Mouse (Mus musculus) neural tube, embryonic 13.5 days (tissue): ENCODE measurements around the gene Il4. TPM values are rescaled to one million over a fixed set of nuclear protein-coding genes. Genes with fewer than 3 reads are reported as not detected.

ENCODE experiments used
- ATAC-seq: fragments of 200-750 bp; cut with Nextera tagmentation; 2 replicates; pipeline ENCODE4 v1.8.0; 2017; ENCODE audit warnings: low read depth, mild to moderate bottlenecking, moderate TSS enrichment, moderate library complexity
- H3K27ac ChIP-seq: fragments of 300-500 bp; sonication (generic); replicated peaks from 2 replicates; pipeline ENCODE4 v1.5.1; 2015; ENCODE audit warnings: moderate library complexity, mild to moderate bottlenecking, inconsistent platforms
- H3K27me3 ChIP-seq: fragments of 300-500 bp; sonication (generic); 2 replicates; pipeline ENCODE4 v1.6.1; 2015; ENCODE audit warnings: mild to moderate bottlenecking, inconsistent platforms
- H3K36me3 ChIP-seq: fragments of 300-500 bp; sonication (generic); 2 replicates; pipeline ENCODE4 v1.6.1; 2015; ENCODE audit warnings: mild to moderate bottlenecking, inconsistent platforms
- H3K4me1 ChIP-seq: fragments of 300-500 bp; sonication (generic); replicated peaks from 2 replicates; pipeline ENCODE4 v1.6.1; 2015; ENCODE audit warnings: inconsistent platforms
- H3K4me2 ChIP-seq: fragments of 300-500 bp; sonication (generic); 2 replicates; pipeline ENCODE4 v1.6.1; 2015; ENCODE audit warnings: inconsistent platforms, mild to moderate bottlenecking, moderate library complexity
- H3K4me3 ChIP-seq: fragments of 300-500 bp; sonication (generic); 2 replicates; pipeline ENCODE4 v1.5.1; 2015; ENCODE audit warnings: mild to moderate bottlenecking, inconsistent platforms
- H3K9ac ChIP-seq: fragments of 300-500 bp; sonication (generic); 2 replicates; pipeline ENCODE4 v1.6.1; 2015; ENCODE audit warnings: moderate library complexity, mild to moderate bottlenecking, inconsistent platforms
- H3K9me3 ChIP-seq: fragments of 300-500 bp; sonication (generic); 2 replicates; pipeline ENCODE4 v1.6.1; 2016; ENCODE audit warnings: inconsistent platforms
- WGBS: fragments of 180-500 bp; shearing (Covaris S2); methylation state at CpG from one replicate; pipeline ENCODE4 v1.1.7; 2015; 5-methylcytosine and 5-hydroxymethylcytosine counted together
- polyA plus RNA-seq: library from polyadenylated mRNA; unstranded; fragments of >200 nt; fragmentation: Nextera tagmentation; extraction: Ambion mirVana; gene quantifications from 2 replicates; pipeline ENCODE4 v1.2.1, GENCODE M21; 2015

Gene Il4
- polyA plus RNA-seq, 1 experiment from 2014 or later, result 2.1 TPM

- H3K9ac ChIP-seq, result no peak overlapping the region
- no peaks in the 10 kb centered on the region for H3K4me1 ChIP-seq
- no peak overlapping the region for H3K4me3 ChIP-seq
- 84% methylated on average over 11 of the region's 11 CpGs for WGBS
- H3K27ac ChIP-seq, result no peak overlapping the region
- no peaks in the 10 kb centered on the region for H3K9me3 ChIP-seq
- no peaks in the 10 kb centered on the region for H3K27me3 ChIP-seq
- H3K4me2 ChIP-seq, result no peak overlapping the region
- no peak for ATAC-seq
- H3K36me3 ChIP-seq, result no peaks in the 10 kb centered on the region
Observed at GRCm38 (mm10) chr11:53621582-53622439, 3.3 kb upstream of the Il4 start.

GRCm38 (mm10) chr11:53620094-53620493, 1.6 kb upstream of the Il4 start:
- WGBS, result 92% methylated on average over 4 of the region's 4 CpGs
- no peak overlapping the region for H3K4me2 ChIP-seq
- no peaks in the 10 kb centered on the region for H3K4me1 ChIP-seq
- no peak overlapping the region for H3K9ac ChIP-seq
- no peaks in the 10 kb centered on the region for H3K27me3 ChIP-seq
- no peaks in the 10 kb centered on the region for H3K36me3 ChIP-seq
- no peak for ATAC-seq
- no peak overlapping the region for H3K4me3 ChIP-seq
- H3K27ac ChIP-seq, result no peak overlapping the region
- no peaks in the 10 kb centered on the region for H3K9me3 ChIP-seq

- H3K27ac ChIP-seq, result no peak overlapping the region
- H3K36me3 ChIP-seq, result no peaks in the 10 kb centered on the region
- no peak overlapping the region for H3K4me3 ChIP-seq
- H3K9ac ChIP-seq, result no peak overlapping the region
- ATAC-seq, result no peak
- no peaks in the 10 kb centered on the region for H3K27me3 ChIP-seq
- no peaks in the 10 kb centered on the region for H3K9me3 ChIP-seq
- no peaks in the 10 kb centered on the region for H3K4me1 ChIP-seq
- no peak overlapping the region for H3K4me2 ChIP-seq
- WGBS, result 63% methylated on average over 6 of the region's 6 CpGs
Observed at GRCm38 (mm10) chr11:53619428-53619827, 959 bp upstream of the Il4 start.

- H3K4me3 ChIP-seq, result no peak overlapping the region
- no peaks in the 10 kb centered on the region for H3K9me3 ChIP-seq
- 71% methylated on average over 4 of the region's 4 CpGs for WGBS
- H3K4me1 ChIP-seq, result no peaks in the 10 kb centered on the region
- H3K36me3 ChIP-seq, result no peaks in the 10 kb centered on the region
- ATAC-seq, result no peak
- no peak overlapping the region for H3K9ac ChIP-seq
- H3K4me2 ChIP-seq, result no peak overlapping the region
- no peaks in the 10 kb centered on the region for H3K27me3 ChIP-seq
- H3K27ac ChIP-seq, result no peak overlapping the region
Observed at GRCm38 (mm10) chr11:53617562-53618109, 833 bp downstream of the Il4 start.

- H3K4me2 ChIP-seq, result no peak overlapping the region
- H3K36me3 ChIP-seq, result no peaks in the 10 kb centered on the region
- no peaks in the 10 kb centered on the region for H3K9me3 ChIP-seq
- no peak overlapping the region for H3K27ac ChIP-seq
- H3K9ac ChIP-seq, result no peak overlapping the region
- ATAC-seq, result no peak
- no peaks in the 10 kb centered on the region for H3K4me1 ChIP-seq
- H3K27me3 ChIP-seq, result no peaks in the 10 kb centered on the region
- 84% methylated on average over 8 of the region's 8 CpGs for WGBS
- no peak overlapping the region for H3K4me3 ChIP-seq
Observed at GRCm38 (mm10) chr11:53616748-53617558, 1.5 kb downstream of the Il4 start.

- Histone ChIP-seq H3K4me1 (no peaks in the 10 kb centered on the region), H3K9me3 (no peaks in the 10 kb centered on the region), H3K27ac (no peak overlapping the region), H3K9ac (no peak overlapping the region), H3K36me3 (no peaks in the 10 kb centered on the region), H3K4me3 (no peak overlapping the region), H3K27me3 (no peaks in the 10 kb centered on the region), H3K4me2 (no peak overlapping the region)
- no peak for ATAC-seq
- WGBS, result 95% methylated on average over 8 of the region's 8 CpGs
Observed at GRCm38 (mm10) chr11:53615575-53615974, 2.9 kb downstream of the Il4 start.

GRCm38 (mm10) chr11:53615172-53615571, 3.3 kb downstream of the Il4 start:
- Histone ChIP-seq H3K4me2 (no peak overlapping the region), H3K9ac (no peak overlapping the region), H3K36me3 (no peaks in the 10 kb centered on the region), H3K9me3 (no peaks in the 10 kb centered on the region), H3K4me1 (no peaks in the 10 kb centered on the region), H3K4me3 (no peak overlapping the region), H3K27ac (no peak overlapping the region), H3K27me3 (no peaks in the 10 kb centered on the region)
- no peak for ATAC-seq
- 69% methylated on average over 6 of the region's 6 CpGs for WGBS

GRCm38 (mm10) chr11:53609672-53610071, 8.8 kb downstream of the Il4 start:
- no peak overlapping the region for H3K27ac ChIP-seq
- WGBS, result 91% methylated on average over 3 of the region's 3 CpGs
- H3K27me3 ChIP-seq, result no peaks in the 10 kb centered on the region
- H3K4me3 ChIP-seq, result no peak overlapping the region
- H3K36me3 ChIP-seq, result 0 out of 2 replicates have a peak, but pooled peaks cover 4% of the 10 kb centered on the region
- H3K9me3 ChIP-seq, result no peaks in the 10 kb centered on the region
- peaks cover 10% of the 10 kb centered on the region; the same call in 1 of the 2 replicates for H3K4me1 ChIP-seq
- no peak overlapping the region for H3K9ac ChIP-seq
- no peak overlapping the region for H3K4me2 ChIP-seq
- ATAC-seq, result no peak

GRCm38 (mm10) chr11:53609231-53609630, 9.2 kb downstream of the Il4 start:
- peaks cover 8% of the 10 kb centered on the region for H3K36me3 ChIP-seq
- peaks cover 10% of the 10 kb centered on the region; the same call in 1 of the 2 replicates for H3K4me1 ChIP-seq
- 82% methylated on average over 6 of the region's 6 CpGs for WGBS
- no peak overlapping the region for H3K9ac ChIP-seq
- no peaks in the 10 kb centered on the region for H3K27me3 ChIP-seq
- no peak for ATAC-seq
- H3K4me3 ChIP-seq, result no peak overlapping the region
- no peak overlapping the region for H3K4me2 ChIP-seq
- no peaks in the 10 kb centered on the region for H3K9me3 ChIP-seq
- no peak overlapping the region for H3K27ac ChIP-seq

GRCm38 (mm10) chr11:53605609-53606008, 12.9 kb downstream of the Il4 start:
- no peak for ATAC-seq
- Histone ChIP-seq H3K9me3 (no peaks in the 10 kb centered on the region), H3K27me3 (no peaks in the 10 kb centered on the region), H3K9ac (peak overlapping the region; percentile 26; the same call in 1 of the 2 replicates), H3K4me1 (peaks cover 10% of the 10 kb centered on the region; the same call in 1 of the 2 replicates), H3K4me2 (0 out of 2 replicates have a peak overlapping the region, but pooled peaks have one; percentile 18), H3K36me3 (peaks cover 36% of the 10 kb centered on the region), H3K27ac (no peak overlapping the region), H3K4me3 (no peak overlapping the region)
- WGBS, result 10% methylated on average over 12 of the region's 12 CpGs

- no peaks in the 10 kb centered on the region for H3K9me3 ChIP-seq
- no peak overlapping the region for H3K27ac ChIP-seq
- ATAC-seq, result no peak
- no peak overlapping the region for H3K4me2 ChIP-seq
- H3K4me3 ChIP-seq, result no peak overlapping the region
- no peaks in the 10 kb centered on the region for H3K27me3 ChIP-seq
- no peak overlapping the region for H3K9ac ChIP-seq
- peaks cover 41% of the 10 kb centered on the region for H3K36me3 ChIP-seq
- H3K4me1 ChIP-seq, result peaks cover 10% of the 10 kb centered on the region; the same call in 1 of the 2 replicates
- WGBS, result 93% methylated on average over 3 of the region's 3 CpGs
Observed at GRCm38 (mm10) chr11:53604983-53605382, 13.5 kb downstream of the Il4 start.

- Histone ChIP-seq H3K9ac (no peak overlapping the region), H3K4me2 (no peak overlapping the region), H3K4me3 (no peak overlapping the region), H3K27ac (no peak overlapping the region), H3K4me1 (no peaks in the 10 kb centered on the region), H3K27me3 (no peaks in the 10 kb centered on the region), H3K36me3 (peaks cover 93% of the 10 kb centered on the region), H3K9me3 (no peaks in the 10 kb centered on the region)
- ATAC-seq, result no peak
- WGBS, result 92% methylated on average over 5 of the region's 5 CpGs
Observed at GRCm38 (mm10) chr11:53591116-53591515, 27.4 kb downstream of the Il4 start.
